Comparison of ENCODE assay signal across 9 mouse cellular contexts in the genomic region with DNA sequence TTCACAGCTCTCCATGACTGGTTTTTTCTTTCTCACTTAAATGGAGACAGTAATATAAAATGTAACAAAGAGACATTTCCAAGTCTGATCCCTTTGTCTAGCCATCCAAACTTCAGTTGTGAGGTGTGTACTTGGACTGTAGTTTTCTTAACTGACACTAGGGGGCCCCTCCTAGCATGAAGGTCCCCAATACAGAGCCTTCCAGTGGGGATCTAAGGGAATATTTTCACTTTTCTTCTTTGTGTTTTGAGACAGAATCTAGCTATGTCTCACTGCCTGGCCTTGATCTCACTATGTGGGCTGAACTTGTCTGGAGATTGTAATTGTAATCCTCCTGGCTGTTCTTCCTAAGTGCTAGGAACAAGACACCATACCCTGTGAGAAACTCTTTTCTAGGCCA. TPM values are rescaled to one million over a fixed set of nuclear protein-coding genes. Genes with fewer than 3 reads are reported as not detected.
A peak's percentile ranks its signal among the peaks of the same experiment; 100 is the strongest.
DNase-seq lines count a peak whose midpoint lies in the region; ATAC-seq and TF ChIP-seq lines count a peak whose summit lies in the region.
"Had no signal": no experiment of that assay in that cellular context is flagged by ENCODE, and none has a peak within 500 bp of the region (broad histone marks: within the 10 kb centered on the region; RNA-seq: fewer than 3 reads in every experiment).

No protein-coding gene starts in this region.

- H3K4me2 ChIP-seq in liver, embryonic 11.5 days, result no peak overlapping the region

- H3K4me1 ChIP-seq in liver, adult 2 months (ENCODE audit: control insufficient read depth, insufficient read depth, low read length), result peaks cover 8% of the 10 kb centered on the region
- no peaks in the 10 kb centered on the region; the same call in 1 of the 2 replicates for H3K4me1 ChIP-seq in liver, embryonic 11.5 days (replicated peaks; ENCODE audit: control insufficient read depth, insufficient read depth, low read length)

- DNase-seq in adrenal gland, postnatal 10 days, result peak; percentile 28
- DNase-seq in adrenal gland, adult 18-20 months (ENCODE audit: low spot score in 2 of 2), result no peak
- DNase-seq in liver, adult 2 months (ENCODE audit: extremely low read depth, low read depth, low spot score), result peak; percentile 62
- no peak for DNase-seq in liver
- peak; percentile 34 for DNase-seq in brain, embryonic 14.5 days (ENCODE audit: low read depth)
- no peak for DNase-seq in liver, embryonic 11.5 days (ENCODE audit: low spot score)
- peak; percentile 61 for DNase-seq in splenic B cell, adult 2 months (ENCODE audit: low read depth, low spot score)

- no peaks in the 10 kb centered on the region for H3K9me3 ChIP-seq in liver, embryonic 11.5 days (ENCODE audit: control insufficient read depth, low read length)

- TF ChIP-seq CTCF in liver, adult 2 months (IDR thresholded peaks at IDR 0.05; ENCODE audit: low read depth, low read length), result 0 out of 2 replicates have a peak, but pooled peaks have one; percentile 14
- TF ChIP-seq CTCF in brain, embryonic 14.5 days (IDR thresholded peaks at IDR 0.05; ENCODE audit: borderline replicate concordance, extremely low read depth, insufficient read depth, insufficient read length), result peak; percentile 55; the same call in 1 of the 2 replicates

- no peak overlapping the region for H3K4me3 ChIP-seq in liver, adult 2 months (ENCODE audit: insufficient read depth, low read depth, low read length)
- H3K4me3 ChIP-seq in liver, embryonic 11.5 days (ENCODE audit: low read depth, low read length), result no peak overlapping the region

- peak; percentile 53 to 78; a peak in 3 of 4 replicates for ATAC-seq in hematopoietic stem cell, adult 5-6 weeks (replicated peaks in 1 of 2; ENCODE audit: insufficient read depth in 1 of 2, low FRiP score in 2 of 2, low TSS enrichment in 1 of 2, low read depth in 1 of 2, poor library complexity in 2 of 2, severe bottlenecking in 2 of 2)
- 0 out of 2 replicates have a peak, but pooled peaks have one; percentile 53 for ATAC-seq in liver, embryonic 11.5 days (replicated peaks; ENCODE audit: low FRiP score)

- H3K27ac ChIP-seq in liver, adult 2 months (replicated peaks; ENCODE audit: insufficient read depth, low read depth, low read length), result no peak overlapping the region
- no peak overlapping the region for H3K27ac ChIP-seq in liver, embryonic 11.5 days (ENCODE audit: low read depth, low read length)

- H3K79me2 ChIP-seq in liver, adult 2 months (ENCODE audit: control insufficient read depth, insufficient read depth, low read length), result no peaks in the 10 kb centered on the region; the same call in 1 of the 2 replicates

- TF ChIP-seq POLR2A in liver, adult 2 months (IDR thresholded peaks at IDR 0.05; ENCODE audit: extremely low read depth, insufficient read depth, low read length), result no peak
- TF ChIP-seq POLR2A in brain, embryonic 14.5 days (IDR thresholded peaks at IDR 0.05; ENCODE audit: borderline replicate concordance, extremely low read depth, insufficient read depth, insufficient read length, poor library complexity, severe bottlenecking), result no peak

- peaks cover 3% of the 10 kb centered on the region; the same call in 1 of the 2 replicates for H3K27me3 ChIP-seq in liver, adult 2 months (ENCODE audit: control insufficient read depth, insufficient read depth, low read length)
- no peaks in the 10 kb centered on the region for H3K27me3 ChIP-seq in liver, embryonic 11.5 days (replicated peaks; ENCODE audit: control insufficient read depth, insufficient read depth, low read length)
- no peaks in the 10 kb centered on the region for H3K27me3 ChIP-seq in splenic B cell, adult 2 months (ENCODE audit: control insufficient read depth, insufficient read depth, low read length, poor library complexity, severe bottlenecking)

- no peaks in the 10 kb centered on the region for H3K36me3 ChIP-seq in liver, adult 2 months (ENCODE audit: control insufficient read depth, insufficient read depth, low read length)
- H3K36me3 ChIP-seq in liver, embryonic 11.5 days (ENCODE audit: control insufficient read depth, insufficient read depth, low read length), result no peaks in the 10 kb centered on the region
- H3K36me3 ChIP-seq in splenic B cell, adult 2 months (ENCODE audit: control insufficient read depth, insufficient read depth, low read length, poor library complexity, severe bottlenecking), result no peaks in the 10 kb centered on the region

- H3K9ac ChIP-seq in liver, adult 2 months (ENCODE audit: low read depth, low read length), result no peak overlapping the region
- no peak overlapping the region for H3K9ac ChIP-seq in liver, embryonic 11.5 days (ENCODE audit: low read depth, low read length)

RNA-seq across cellular contexts. Expression of gene Clec2e, which starts 5.5 kb away (rescaled TPM):
- not detected for total RNA-seq in adrenal gland, postnatal 10 days (2021)
- total RNA-seq in adrenal gland, adult 18-20 months (2021), result not detected
- not detected in 2 replicates for total RNA-seq in liver, adult 2 months (2014; rRNA removed)
- polyA plus RNA-seq in liver, adult 2 months (2012; rRNA removed), result 0.06 TPM in 1 of 2 replicates, not detected in the other
- polyA plus RNA-seq in brain, embryonic 14.5 days (2012; rRNA removed), result 0.06 TPM in 1 of 2 replicates, not detected in the other
- not detected in 2 replicates for total RNA-seq in hematopoietic stem cell, adult 5-6 weeks (2017)
- not detected in 2 replicates for polyA plus RNA-seq in liver, embryonic 11.5 days (2014; fragmentation: Nextera tagmentation; extraction: Ambion mirVana)
- polyA plus RNA-seq: neural tube, embryonic 11.5 days had no signal

RNA-seq across cellular contexts. Expression of gene Klrb1f, which starts 49.5 kb away (rescaled TPM):
- under 1 TPM; 0.42 to 0.48 TPM for total RNA-seq in adrenal gland, postnatal 10 days (2021)
- total RNA-seq in adrenal gland, adult 18-20 months (2021), result under 1 TPM in 1 of 2 experiments, not detected in 1; 0.16 TPM
- not detected in 2 replicates for total RNA-seq in liver, adult 2 months (2014; rRNA removed)
- not detected in 2 replicates for polyA plus RNA-seq in liver, adult 2 months (2012; rRNA removed)
- polyA plus RNA-seq in brain, embryonic 14.5 days (2012; rRNA removed), result 0.10 and 0.15 TPM in 2 replicates
- total RNA-seq in hematopoietic stem cell, adult 5-6 weeks (2017), result 0.15 and 8.1 TPM in 2 replicates
- polyA plus RNA-seq in liver, embryonic 11.5 days (2014; fragmentation: Nextera tagmentation; extraction: Ambion mirVana), result 0.29 and 0.51 TPM in 2 replicates

Comparison
In these comparisons a context has a peak if more than half of its experiments do, and no peak if none do; other contexts are left out.
1. DNase-seq: peak in adrenal gland, postnatal 10 days (single experiment), liver, adult 2 months (single experiment), brain, embryonic 14.5 days (single experiment) and splenic B cell, adult 2 months (single experiment); none in adrenal gland, adult 18-20 months (0 of 2), liver (single experiment) and liver, embryonic 11.5 days (single experiment).